Mouse (Mus musculus) heart, postnatal 0 days (tissue): ENCODE data around the gene Tmem270. TPM values are rescaled to one million over a fixed set of nuclear protein-coding genes. Genes with fewer than 3 reads are reported as not detected.
A peak's percentile ranks its signal among the peaks of the same experiment; 100 is the strongest.

Source experiments
- ATAC-seq: fragments of 200-750 bp; cut with Nextera tagmentation; 2 replicates; pipeline ENCODE4 v1.8.0; 2017; ENCODE audit warnings: low read depth, moderate number of reproducible peaks, moderate library complexity; ENCODE audit not compliant: insufficient read depth
- DNase-seq: peaks from one replicate; pipeline ENCODE4 v3.0.0-alpha.2; 2016; ENCODE audit warnings: low spot score
- H3K27ac ChIP-seq: fragments of 300-500 bp; sonication (generic); 2 replicates; pipeline ENCODE4 v1.5.1; 2014; ENCODE audit warnings: low read depth, mild to moderate bottlenecking
- H3K27me3 ChIP-seq: fragments of 300-500 bp; sonication (generic); 2 replicates; pipeline ENCODE4 v1.6.1; 2014; ENCODE audit warnings: low read length, mixed read lengths; ENCODE audit not compliant: control insufficient read depth, insufficient read depth
- H3K36me3 ChIP-seq: fragments of 300-500 bp; sonication (generic); replicated peaks from 2 replicates; pipeline ENCODE4 v1.6.1; 2014; ENCODE audit warnings: low read length, mixed read lengths; ENCODE audit not compliant: control insufficient read depth, insufficient read depth
- H3K4me1 ChIP-seq: fragments of 300-500 bp; sonication (generic); 2 replicates; pipeline ENCODE4 v1.6.1; 2014; ENCODE audit warnings: antibody characterized with exemption; ENCODE audit not compliant: control insufficient read depth, insufficient read depth
- H3K4me2 ChIP-seq: fragments of 300-500 bp; sonication (generic); 2 replicates; pipeline ENCODE4 v1.6.1; 2014; ENCODE audit warnings: low read depth, mild to moderate bottlenecking, low read length, moderate library complexity
- H3K4me3 ChIP-seq: fragments of 300-500 bp; sonication (generic); 2 replicates; pipeline ENCODE4 v1.5.1; 2014; ENCODE audit warnings: low read depth, low read length
- H3K9ac ChIP-seq: fragments of 300-500 bp; sonication (generic); replicated peaks from 2 replicates; pipeline ENCODE4 v1.6.1; 2014; ENCODE audit warnings: low read depth, low read length, mixed read lengths
- H3K9me3 ChIP-seq: fragments of 300-500 bp; sonication (generic); replicated peaks from 2 replicates; pipeline ENCODE4 v1.6.1; 2016; ENCODE audit warnings: low read length; ENCODE audit not compliant: control insufficient read depth
- CTCF ChIP-seq: IDR thresholded peaks from 2 replicates; pipeline ENCODE4 v1.5.1; 2016; ENCODE audit warnings: antibody characterized with exemption, control low read depth, low read depth
- EP300 ChIP-seq: IDR thresholded peaks from 2 replicates; pipeline ENCODE4 v1.6.1; 2016; ENCODE audit warnings: antibody characterized with exemption, low read depth
- WGBS: fragments of 180-500 bp; shearing (Covaris S2); extraction: QIAGEN DNeasy Blood & Tissue Kit; methylation state at CpG from one replicate; pipeline ENCODE4 v1.1.7; 2014; 5-methylcytosine and 5-hydroxymethylcytosine counted together
- polyA plus RNA-seq: library from polyadenylated mRNA; unstranded; fragments of >200 nt; fragmentation: Nextera tagmentation; extraction: Ambion mirVana; gene quantifications from 2 replicates; pipeline ENCODE4 v1.2.1, GENCODE M21; 2015
- total RNA-seq: library from RNA; depleted of rRNA; stranded (reverse); fragments of >200 nt; gene quantifications from 2 replicates; pipeline ENCODE4 v1.2.3, GENCODE M21; 2014; ENCODE audit warnings: low replicate concordance

The Tmem270 gene
- total and polyA plus RNA-seq, 2 experiments from 2014 or later: not detected

DNA sequence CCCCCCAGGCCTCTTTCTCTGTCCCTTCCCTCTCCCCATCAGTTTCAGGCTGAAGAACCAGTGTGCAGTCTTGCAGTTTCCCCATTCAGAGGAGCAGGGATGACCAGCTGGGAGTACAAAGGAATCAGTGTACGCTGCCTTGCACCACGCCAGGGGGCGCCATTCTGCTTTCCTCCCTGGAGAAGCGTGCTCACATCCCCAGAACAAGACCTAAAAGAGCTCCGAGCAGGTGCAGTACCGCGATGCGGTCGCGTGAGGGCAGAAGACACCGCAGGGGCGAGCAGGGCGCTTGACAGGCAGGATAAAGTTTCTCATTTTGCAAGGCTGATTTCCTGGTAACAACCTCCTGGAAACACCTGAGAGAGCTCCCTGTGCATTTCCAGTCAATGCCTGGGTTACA lies 602 bp upstream of the Tmem270 start:
- ATAC-seq (peak; percentile 79), DNase-seq (peak; percentile 77)
- Histone ChIP-seq H3K9ac (no peak overlapping the region), H3K4me3 (no peak overlapping the region), H3K4me1 (no peaks in the 10 kb centered on the region), H3K27ac (no peak overlapping the region), H3K4me2 (no peak overlapping the region), H3K27me3 (no peaks in the 10 kb centered on the region), H3K9me3 (no peaks in the 10 kb centered on the region), H3K36me3 (no peaks in the 10 kb centered on the region)
- TF ChIP-seq EP300 (no peak), CTCF (peak; percentile 98)
- WGBS: 2% methylated on average over 13 of the region's 13 CpGs

- Histone ChIP-seq H3K27ac (no peak overlapping the region), H3K27me3 (no peaks in the 10 kb centered on the region), H3K4me1 (no peaks in the 10 kb centered on the region), H3K36me3 (no peaks in the 10 kb centered on the region), H3K9ac (no peak overlapping the region), H3K4me3 (no peak overlapping the region), H3K4me2 (no peak overlapping the region), H3K9me3 (no peaks in the 10 kb centered on the region)
- 64% methylated on average over 8 of the region's 8 CpGs for WGBS
- TF ChIP-seq EP300: no peak
- no peak for TF ChIP-seq CTCF
- no peak for DNase-seq
- no peak for ATAC-seq
Measured at GRCm38 (mm10) chr5:134901644-134902027, 4.9 kb downstream of the Tmem270 start.

DNA sequence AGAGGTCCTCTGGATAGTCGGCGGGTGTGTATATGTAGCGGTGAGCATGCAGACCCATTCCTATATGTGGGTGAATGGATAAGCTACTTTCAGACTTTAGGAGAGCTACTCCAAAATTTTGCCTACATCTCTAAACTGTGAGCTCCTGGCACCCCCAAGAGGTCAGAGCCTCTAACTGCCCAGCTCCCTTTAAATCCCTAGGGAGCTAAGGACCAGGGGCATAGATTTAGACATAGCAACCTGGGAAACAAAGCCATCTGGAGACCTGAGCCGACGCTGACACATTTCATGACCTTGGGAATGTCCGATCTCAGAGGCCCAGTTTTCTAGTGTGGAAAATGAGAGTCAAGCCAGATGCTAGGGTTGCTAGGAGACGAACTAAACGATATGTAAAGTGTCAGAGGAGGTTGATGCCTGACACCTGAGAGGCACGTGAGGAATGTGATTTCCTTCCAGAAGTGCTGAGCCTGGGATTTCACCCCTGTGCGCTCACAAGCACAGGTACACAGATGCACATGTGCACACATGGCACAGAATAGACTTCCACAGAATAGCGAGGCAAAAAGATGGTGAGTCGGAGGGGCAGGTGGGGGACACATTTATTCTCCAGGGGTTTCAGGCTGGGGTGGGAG lies 5.4 kb downstream of the Tmem270 start:
- DNase-seq (peak; percentile 75), ATAC-seq (peak; percentile 79)
- no peaks in the 10 kb centered on the region for H3K36me3 ChIP-seq
- no peak overlapping the region for H3K9ac ChIP-seq
- no peak overlapping the region for H3K4me2 ChIP-seq
- WGBS: 25% methylated on average over 12 of the region's 12 CpGs
- TF ChIP-seq CTCF (peak; percentile 72), EP300 (no peak)
- H3K9me3 ChIP-seq: no peaks in the 10 kb centered on the region
- no peak overlapping the region for H3K4me3 ChIP-seq
- H3K27me3 ChIP-seq: no peaks in the 10 kb centered on the region
- H3K4me1 ChIP-seq: no peaks in the 10 kb centered on the region
- H3K27ac ChIP-seq: no peak overlapping the region

DNA sequence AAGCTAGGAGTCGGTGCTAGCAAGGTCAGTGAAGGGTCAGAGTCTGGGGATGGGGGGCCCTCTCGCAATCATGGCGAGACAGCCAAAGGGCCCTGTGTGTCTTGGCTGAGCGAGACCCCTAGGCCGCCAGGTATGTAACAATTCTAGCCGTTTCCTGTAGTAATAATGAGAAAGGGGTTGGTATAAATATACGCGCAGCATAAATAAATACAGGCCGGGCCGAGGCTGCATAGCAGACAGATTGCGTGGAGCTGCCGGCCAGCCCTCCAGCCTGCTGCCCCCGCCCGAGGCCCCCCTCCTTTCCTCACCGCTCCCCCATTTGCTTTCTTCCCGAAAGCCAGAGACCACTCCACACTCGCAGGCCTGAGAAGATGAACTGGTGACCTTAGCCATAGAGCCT lies 8.9 kb downstream of the Tmem270 start:
- ATAC-seq: no peak
- Histone ChIP-seq H3K9ac (no peak overlapping the region), H3K9me3 (no peaks in the 10 kb centered on the region), H3K4me1 (no peaks in the 10 kb centered on the region), H3K27me3 (no peaks in the 10 kb centered on the region), H3K4me2 (no peak overlapping the region), H3K36me3 (no peaks in the 10 kb centered on the region), H3K27ac (no peak overlapping the region), H3K4me3 (no peak overlapping the region)
- WGBS: 74% methylated on average over 17 of the region's 17 CpGs
- DNase-seq: no peak
- no peak for TF ChIP-seq CTCF
- no peak for TF ChIP-seq EP300

- ATAC-seq: no peak
- Histone ChIP-seq H3K4me3 (no peak overlapping the region), H3K4me1 (no peaks in the 10 kb centered on the region), H3K27me3 (no peaks in the 10 kb centered on the region), H3K36me3 (no peaks in the 10 kb centered on the region), H3K27ac (no peak overlapping the region), H3K9ac (no peak overlapping the region), H3K4me2 (no peak overlapping the region), H3K9me3 (no peaks in the 10 kb centered on the region)
- 82% methylated on average over 8 of the region's 8 CpGs for WGBS
- TF ChIP-seq EP300 (no peak), CTCF (no peak)
- no peak for DNase-seq
Measured at GRCm38 (mm10) chr5:134896965-134897364, 9.6 kb downstream of the Tmem270 start.

GRCm38 (mm10) chr5:134895291-134895690 lies 11.2 kb downstream of the Tmem270 start:
- no peak for ATAC-seq
- 64% methylated on average over 8 of the region's 8 CpGs for WGBS
- no peak overlapping the region for H3K27ac ChIP-seq

More at GRCm38 (mm10) chr5:134895291-134895690, 11.2 kb downstream of the Tmem270 start:
- no peak overlapping the region for H3K4me3 ChIP-seq
- no peak for DNase-seq
- H3K9me3 ChIP-seq: no peaks in the 10 kb centered on the region
- 0 out of 2 replicates have a peak, but pooled peaks cover 9% of the 10 kb centered on the region for H3K4me1 ChIP-seq
- no peaks in the 10 kb centered on the region for H3K36me3 ChIP-seq
- no peak overlapping the region for H3K9ac ChIP-seq
- no peak for TF ChIP-seq EP300
- no peak for TF ChIP-seq CTCF
- no peak overlapping the region for H3K4me2 ChIP-seq
- H3K27me3 ChIP-seq: no peaks in the 10 kb centered on the region
